Mouse (Mus musculus) kidney, adult 2 months (tissue): ENCODE results near the gene Susd3.

ENCODE experiments used
- CTCF ChIP-seq: fragments of 200-500 bp; conservative IDR thresholded peaks from 2 replicates; pipeline ENCODE4 v1.5.1; 2011; ENCODE audit warnings: low read depth, mild to moderate bottlenecking, control low read depth, low read length, moderate library complexity, mixed read lengths; ENCODE audit not compliant: insufficient read depth, insufficient read length
- POLR2A ChIP-seq: fragments of 200-500 bp; IDR thresholded peaks from one replicate; pipeline ENCODE4 v1.6.1; 2011; ENCODE audit warnings: low read depth, low read length, control low read depth

DNA sequence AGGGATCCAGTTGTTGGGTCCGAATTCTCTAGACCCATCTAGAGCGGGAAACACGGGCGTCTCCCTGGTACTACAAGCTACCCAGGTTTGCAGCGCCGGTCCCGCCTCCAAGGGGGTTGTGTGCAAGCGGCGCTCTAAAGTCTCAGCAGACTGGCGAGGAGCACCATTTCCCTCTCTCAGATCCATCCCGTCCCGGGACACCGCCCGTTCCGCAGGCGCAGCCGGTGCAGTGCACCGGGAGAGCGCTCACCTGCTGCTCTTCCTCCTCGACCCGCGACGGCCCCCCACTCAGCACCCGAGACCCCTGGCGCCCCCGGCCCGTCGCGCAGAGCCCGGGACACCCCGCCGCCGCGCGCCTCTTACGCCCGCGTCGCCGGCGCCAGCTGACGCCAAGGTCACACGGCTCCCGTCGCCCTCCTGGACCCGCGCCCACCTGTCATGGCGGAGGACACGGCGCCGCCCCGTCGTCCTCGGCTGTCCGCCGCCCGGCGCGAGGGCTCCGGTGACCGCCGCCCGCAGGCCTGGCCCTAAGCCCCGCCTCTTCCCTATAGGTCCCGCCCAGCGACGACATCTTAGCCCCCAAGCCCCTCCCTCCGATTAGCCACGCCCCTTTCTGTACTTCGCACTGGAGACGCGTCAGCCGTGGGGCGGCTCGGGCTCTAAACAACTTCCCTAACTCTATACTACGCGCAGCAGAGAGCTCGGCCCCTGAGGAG is 32.8 kb downstream of the Susd3 start, which contains the start of gene Card19:
- TF ChIP-seq CTCF (no peak), POLR2A (peak; percentile 46)
